Comparison of ENCODE assay signal across 9 mouse cellular contexts in genomic region chr7:30572969-30573368, GRCm38 (mm10). TPM values are rescaled to one million over a fixed set of nuclear protein-coding genes. Genes with fewer than 3 reads are reported as not detected.
DNase-seq lines count a peak whose midpoint lies in the region; ATAC-seq and TF ChIP-seq lines count a peak whose summit lies in the region.
"Had no signal": no experiment of that assay in that cellular context is flagged by ENCODE, and none has a peak within 500 bp of the region (broad histone marks: within the 10 kb centered on the region; RNA-seq: fewer than 3 reads in every experiment).

No protein-coding gene starts in this region.

- H3K9ac ChIP-seq in kidney, embryonic 16.5 days (replicated peaks; ENCODE audit: low read length) = no peak overlapping the region

- H3K27ac ChIP-seq in kidney, embryonic 16.5 days (ENCODE audit: low read length) = no peak overlapping the region
- peak overlapping the region; percentile 88 for H3K27ac ChIP-seq in gastrocnemius, adult 2 months
- H3K27ac ChIP-seq: limb, embryonic 10.5 days had no signal

- 61% methylated on average over 2 of the region's 2 CpGs for WGBS in kidney, embryonic 16.5 days

- no peak overlapping the region for H3K4me2 ChIP-seq in kidney, embryonic 16.5 days (replicated peaks; ENCODE audit: low read depth, low read length)

- peak; percentile 85 for DNase-seq in kidney, adult 11 months
- DNase-seq in adrenal gland, postnatal 36 days = peak; percentile 67 to 75
- peak; percentile 94 for DNase-seq in gastrocnemius, adult 2 months
- no peak for DNase-seq in layer of hippocampus, postnatal 36 days
- DNase-seq in urinary bladder, adult 2 months (ENCODE audit: low spot score) = no peak

- H3K4me3 ChIP-seq in kidney, embryonic 16.5 days (ENCODE audit: low read length) = no peak overlapping the region
- no peak overlapping the region for H3K4me3 ChIP-seq in gastrocnemius, adult 2 months
- H3K4me3 ChIP-seq: limb, embryonic 10.5 days had no signal

- peaks cover 96% of the 10 kb centered on the region for H3K36me3 ChIP-seq in kidney, embryonic 16.5 days (ENCODE audit: insufficient read depth, low read length)

- H3K4me1 ChIP-seq in kidney, embryonic 16.5 days (ENCODE audit: insufficient read depth, low read length) = no peaks in the 10 kb centered on the region
- H3K4me1 ChIP-seq: limb, embryonic 10.5 days had no signal

- TF ChIP-seq CTCF in gastrocnemius, adult 2 months (IDR thresholded peaks at IDR 0.05) = no peak

- no peaks in the 10 kb centered on the region for H3K9me3 ChIP-seq in kidney, embryonic 16.5 days (ENCODE audit: low read length)
- H3K9me3 ChIP-seq: limb, embryonic 10.5 days had no signal

- no peaks in the 10 kb centered on the region for H3K27me3 ChIP-seq in kidney, embryonic 16.5 days (ENCODE audit: insufficient read depth, low read length)

- intact Hi-C loops in gastrocnemius, adult 2 months (cut with DNase I) = no loop called here

- ATAC-seq in kidney, embryonic 16.5 days (ENCODE audit: low FRiP score, low TSS enrichment) = no peak
- ATAC-seq in megakaryocyte, adult 5-6 weeks (ENCODE audit: poor library complexity, severe bottlenecking) = peak; percentile 24
- no peak for ATAC-seq in monocyte, adult 5-6 weeks (replicated peaks; ENCODE audit: insufficient number of reproducible peaks, low FRiP score, low TSS enrichment, poor library complexity, severe bottlenecking)

RNA-seq across cellular contexts. Expression of gene Igflr1, which starts 7.7 kb away (rescaled TPM):
- 6.0 and 8.7 TPM in 2 replicates for polyA plus RNA-seq in kidney, embryonic 16.5 days (2015; fragmentation: Nextera tagmentation; extraction: Ambion mirVana)
- total RNA-seq in adrenal gland, postnatal 36 days (2021) = 1 to 10 TPM; 2.0 to 3.2 TPM
- total RNA-seq in gastrocnemius, adult 2 months (2021) = 1 to 10 TPM; 1.1 to 1.5 TPM
- total RNA-seq in megakaryocyte, adult 5-6 weeks (2015) = 4.6 and 8.0 TPM in 2 replicates
- not detected in 2 replicates for total RNA-seq in megakaryocyte, adult 5-6 weeks (2017)
- 1 to 10 TPM; 5.5 to 7.0 TPM for total RNA-seq in layer of hippocampus, postnatal 36 days (2021)
- 0.43 TPM in 1 of 3 replicates, not detected in the others for total RNA-seq in monocyte, adult 5-6 weeks (2017)
- 3.6 and 4.9 TPM in 2 replicates for polyA plus RNA-seq in urinary bladder, adult 2 months (2012; rRNA removed)

RNA-seq across cellular contexts. Expression of gene Psenen, which starts 9.5 kb away (rescaled TPM):
- polyA plus RNA-seq in kidney, embryonic 16.5 days (2015; fragmentation: Nextera tagmentation; extraction: Ambion mirVana) = 142 and 148 TPM in 2 replicates
- total RNA-seq in adrenal gland, postnatal 36 days (2021) = 100 to 1,000 TPM; 141 to 163 TPM
- 100 to 1,000 TPM; 116 to 123 TPM for total RNA-seq in gastrocnemius, adult 2 months (2021)
- total RNA-seq in megakaryocyte, adult 5-6 weeks (2015) = 216 and 221 TPM in 2 replicates
- 154 and 162 TPM in 2 replicates for total RNA-seq in megakaryocyte, adult 5-6 weeks (2017)
- 10 to 100 TPM; 79.8 to 92.4 TPM for total RNA-seq in layer of hippocampus, postnatal 36 days (2021)
- 76.7 to 145 TPM (median 135 TPM) in 3 replicates for total RNA-seq in monocyte, adult 5-6 weeks (2017)
- polyA plus RNA-seq in urinary bladder, adult 2 months (2012; rRNA removed) = 151 and 174 TPM in 2 replicates

RNA-seq across cellular contexts. Expression of gene Gm49396, which starts 9.8 kb away (rescaled TPM):
- polyA plus RNA-seq in kidney, embryonic 16.5 days (2015; fragmentation: Nextera tagmentation; extraction: Ambion mirVana) = 18.2 and 18.9 TPM in 2 replicates
- 1 to 10 TPM; 3.5 to 6.7 TPM for total RNA-seq in adrenal gland, postnatal 36 days (2021)
- total RNA-seq in gastrocnemius, adult 2 months (2021) = 1 to 10 TPM; 1.8 to 2.2 TPM
- 1.0 and 2.1 TPM in 2 replicates for total RNA-seq in megakaryocyte, adult 5-6 weeks (2015)
- total RNA-seq in megakaryocyte, adult 5-6 weeks (2017) = 3.6 and 3.8 TPM in 2 replicates
- total RNA-seq in layer of hippocampus, postnatal 36 days (2021) = 10 to 100 TPM; 10.9 to 11.1 TPM
- total RNA-seq in monocyte, adult 5-6 weeks (2017) = 3.5 to 14.5 TPM (median 11.1 TPM) in 3 replicates
- 2.8 and 5.1 TPM in 2 replicates for polyA plus RNA-seq in urinary bladder, adult 2 months (2012; rRNA removed)

RNA-seq across cellular contexts. Expression of gene U2af1l4, which starts 9.9 kb away (rescaled TPM):
- polyA plus RNA-seq in kidney, embryonic 16.5 days (2015; fragmentation: Nextera tagmentation; extraction: Ambion mirVana) = 91.6 and 99.4 TPM in 2 replicates
- 10 to 100 TPM; 68.8 to 70.8 TPM for total RNA-seq in adrenal gland, postnatal 36 days (2021)
- total RNA-seq in gastrocnemius, adult 2 months (2021) = 10 to 100 TPM; 53.8 to 62.5 TPM
- total RNA-seq in megakaryocyte, adult 5-6 weeks (2015) = 15.2 and 19.6 TPM in 2 replicates
- total RNA-seq in megakaryocyte, adult 5-6 weeks (2017) = 63.3 and 69.7 TPM in 2 replicates
- total RNA-seq in layer of hippocampus, postnatal 36 days (2021) = 10 to 100 TPM; 69.0 to 72.2 TPM
- total RNA-seq in monocyte, adult 5-6 weeks (2017) = 66.7 to 101 TPM (median 99.2 TPM) in 3 replicates
- polyA plus RNA-seq in urinary bladder, adult 2 months (2012; rRNA removed) = 69.1 and 74.1 TPM in 2 replicates

RNA-seq across cellular contexts. Expression of gene Lin37, which starts 13.3 kb away (rescaled TPM):
- polyA plus RNA-seq in kidney, embryonic 16.5 days (2015; fragmentation: Nextera tagmentation; extraction: Ambion mirVana) = 47.0 and 48.1 TPM in 2 replicates
- total RNA-seq in adrenal gland, postnatal 36 days (2021) = 10 to 100 TPM; 46.2 to 55.4 TPM
- 10 to 100 TPM in 1 of 2 experiments, 1 to 10 TPM in 1; 9.2 to 10.5 TPM for total RNA-seq in gastrocnemius, adult 2 months (2021)
- total RNA-seq in megakaryocyte, adult 5-6 weeks (2015) = 54.7 and 64.1 TPM in 2 replicates
- 13.0 and 22.4 TPM in 2 replicates for total RNA-seq in megakaryocyte, adult 5-6 weeks (2017)
- 10 to 100 TPM; 46.4 to 50.1 TPM for total RNA-seq in layer of hippocampus, postnatal 36 days (2021)
- 8.1 to 26.1 TPM (median 10.0 TPM) in 3 replicates for total RNA-seq in monocyte, adult 5-6 weeks (2017)
- 33.8 and 36.5 TPM in 2 replicates for polyA plus RNA-seq in urinary bladder, adult 2 months (2012; rRNA removed)

Comparison
In these comparisons a context has a peak if more than half of its experiments do, and no peak if none do; other contexts are left out.
1. DNase-seq: peak in kidney, adult 11 months (single experiment), adrenal gland, postnatal 36 days (2 of 2) and gastrocnemius, adult 2 months (single experiment); none in layer of hippocampus, postnatal 36 days (0 of 2) and urinary bladder, adult 2 months (single experiment).